Mouse (Mus musculus) MEL (cell line): ENCODE measurements at regions not wholly inside any gene's neighbourhood (a gene's known extent, or its start where the extent isn't known, plus 50 kb on each side); places are given as distances from the start of the nearest gene placed in this dataset.

Experiments used
- DNase-seq: peaks from one replicate; pipeline ENCODE4 v3.0.0; 2011; ENCODE audit warnings: low read depth, low spot score
- H3K27ac ChIP-seq: 2 replicates; pipeline ENCODE4 v1.5.1; 2012; ENCODE audit warnings: low read depth, mild to moderate bottlenecking, control low read depth, low read length, moderate library complexity; ENCODE audit not compliant: control insufficient read depth
- H3K27me3 ChIP-seq, 2 experiments: fragments of 150-350 bp in 1 of 2; sonication (generic) in 1 of 2; 2 replicates each; pipeline ENCODE4 v1.6.1; 2012; ENCODE audit warnings: low read length in 2 of 2, mild to moderate bottlenecking in 2 of 2, improper control_type of control experiment in 1 of 2, moderate library complexity in 1 of 2; ENCODE audit not compliant: insufficient read depth in 2 of 2, control insufficient read depth in 1 of 2
- H3K36me3 ChIP-seq, 2 experiments: 2 replicates each; pipeline ENCODE4 v1.6.1; 2012 to 2014; ENCODE audit warnings: low read length in 2 of 2, improper control_type of control experiment in 1 of 2, inconsistent platforms in 1 of 2, mild to moderate bottlenecking in 1 of 2; ENCODE audit not compliant: insufficient read depth in 2 of 2, control insufficient read depth in 1 of 2
- H3K4me1 ChIP-seq, 2 experiments: fragments of 150-350 bp in 1 of 2; sonication (generic) in 1 of 2; 2 replicates each; pipeline ENCODE4 v1.6.1; 2012; ENCODE audit warnings: low read length in 2 of 2, improper control_type of control experiment in 1 of 2, mild to moderate bottlenecking in 1 of 2; ENCODE audit not compliant: insufficient read depth in 2 of 2, control insufficient read depth in 1 of 2
- H3K4me3 ChIP-seq, 2 experiments: fragments of 150-350 bp in 1 of 2; sonication (generic) in 1 of 2; 2 replicates each; pipeline ENCODE4 v1.5.1; 2012; ENCODE audit warnings: low read depth in 2 of 2, low read length in 2 of 2, mild to moderate bottlenecking in 2 of 2, moderate library complexity in 2 of 2, control low read depth in 1 of 2, improper control_type of control experiment in 1 of 2; ENCODE audit not compliant: control insufficient read depth in 1 of 2, insufficient read depth in 1 of 2
- H3K79me2 ChIP-seq: 2 replicates; pipeline ENCODE4 v1.6.1; 2012; ENCODE audit warnings: mild to moderate bottlenecking, low read length, moderate library complexity; ENCODE audit not compliant: control insufficient read depth, poor library complexity, insufficient read depth
- H3K9ac ChIP-seq: 2 replicates; pipeline ENCODE4 v1.6.1; 2012; ENCODE audit warnings: low read depth, mild to moderate bottlenecking, control low read depth, low read length, moderate library complexity; ENCODE audit not compliant: control insufficient read depth, poor library complexity, severe bottlenecking
- H3K9me3 ChIP-seq: fragments of 150-350 bp; sonication (generic); replicated peaks from 2 replicates; pipeline ENCODE4 v1.6.1; 2012; ENCODE audit warnings: mild to moderate bottlenecking, low read length, improper control_type of control experiment, moderate library complexity; ENCODE audit not compliant: insufficient read depth
- BHLHE40 ChIP-seq: IDR thresholded peaks from 2 replicates; pipeline ENCODE4 v1.6.1; 2012; ENCODE audit warnings: low read depth, mild to moderate bottlenecking, inconsistent platforms, low read length, improper control_type of control experiment, borderline replicate concordance
- CHD1 ChIP-seq: IDR thresholded peaks from 2 replicates; pipeline ENCODE4 v1.6.1; 2012; ENCODE audit warnings: low read depth, mild to moderate bottlenecking, inconsistent platforms, low read length, improper control_type of control experiment
- ELF1 ChIP-seq: IDR thresholded peaks from 2 replicates; pipeline ENCODE4 v1.6.1; 2014; ENCODE audit warnings: low read depth, mild to moderate bottlenecking, inconsistent platforms, low read length, improper control_type of control experiment, moderate library complexity
- ETS1 ChIP-seq: IDR thresholded peaks from 2 replicates; pipeline ENCODE4 v1.6.1; 2012; ENCODE audit warnings: low read depth, mild to moderate bottlenecking, inconsistent platforms, low read length, improper control_type of control experiment, moderate library complexity
- GATA1 ChIP-seq: IDR thresholded peaks from 2 replicates; pipeline ENCODE4 v1.6.1; 2011; ENCODE audit warnings: low read depth, low read length, improper control_type of control experiment
- HCFC1 ChIP-seq: IDR thresholded peaks from 2 replicates; pipeline ENCODE4 v1.6.1; 2012; ENCODE audit warnings: low read depth, mild to moderate bottlenecking, inconsistent platforms, low read length, improper control_type of control experiment, moderate library complexity
- MAX ChIP-seq: IDR thresholded peaks from 2 replicates; pipeline ENCODE4 v1.6.1; 2011; ENCODE audit warnings: low read length, improper control_type of control experiment
- MEF2A ChIP-seq: IDR thresholded peaks from 2 replicates; pipeline ENCODE4 v1.6.1; 2014; ENCODE audit warnings: low read depth, mild to moderate bottlenecking, inconsistent platforms, low read length, improper control_type of control experiment; ENCODE audit not compliant: poor library complexity, insufficient replicate concordance, severe bottlenecking; ENCODE audit errors: extremely low read depth
- MYB ChIP-seq: IDR thresholded peaks from 2 replicates; pipeline ENCODE4 v1.6.1; 2011; ENCODE audit warnings: mild to moderate bottlenecking, low read depth, low read length, improper control_type of control experiment
- MYC ChIP-seq: IDR thresholded peaks from 2 replicates; pipeline ENCODE4 v1.6.1; 2011; ENCODE audit warnings: low read depth, mild to moderate bottlenecking, low read length, improper control_type of control experiment, moderate library complexity
- NELFE ChIP-seq: IDR thresholded peaks from 2 replicates; pipeline ENCODE4 v1.6.1; 2011; ENCODE audit warnings: low read depth, low read length, improper control_type of control experiment
- POLR2AphosphoS5 ChIP-seq: IDR thresholded peaks from 2 replicates; pipeline ENCODE4 v1.6.1; 2012; ENCODE audit warnings: low read depth, borderline replicate concordance, mild to moderate bottlenecking, inconsistent platforms, low read length, moderate library complexity, mixed read lengths
- RAD21 ChIP-seq: IDR thresholded peaks from 2 replicates; pipeline ENCODE4 v1.6.1; 2011; ENCODE audit warnings: mild to moderate bottlenecking, low read depth, low read length, improper control_type of control experiment
- RCOR1 ChIP-seq: IDR thresholded peaks from 2 replicates; pipeline ENCODE4 v1.6.1; 2012; ENCODE audit warnings: low read depth, mild to moderate bottlenecking, inconsistent platforms, low read length, improper control_type of control experiment
- SIN3A ChIP-seq: IDR thresholded peaks from 2 replicates; pipeline ENCODE4 v1.6.1; 2012; ENCODE audit warnings: low read length, improper control_type of control experiment, inconsistent platforms
- TAL1 ChIP-seq: IDR thresholded peaks from 2 replicates; pipeline ENCODE4 v1.6.1; 2012; ENCODE audit warnings: mild to moderate bottlenecking, inconsistent platforms, low read length, moderate library complexity, mixed read lengths
- TCF12 ChIP-seq: IDR thresholded peaks from 2 replicates; pipeline ENCODE4 v1.6.1; 2014; ENCODE audit warnings: low read depth, mild to moderate bottlenecking, inconsistent platforms, low read length, improper control_type of control experiment, moderate library complexity
- ZC3H11A ChIP-seq: IDR thresholded peaks from 2 replicates; pipeline ENCODE4 v1.6.1; 2012; ENCODE audit warnings: low read depth, mild to moderate bottlenecking, inconsistent platforms, low read length, improper control_type of control experiment
- ZKSCAN1 ChIP-seq: IDR thresholded peaks from 2 replicates; pipeline ENCODE4 v1.6.1; 2012; ENCODE audit warnings: low read depth, mild to moderate bottlenecking, inconsistent platforms, low read length, improper control_type of control experiment, moderate library complexity
- ZNF384 ChIP-seq: IDR thresholded peaks from 2 replicates; pipeline ENCODE4 v1.6.1; 2012; ENCODE audit warnings: low read depth, mild to moderate bottlenecking, inconsistent platforms, low read length, improper control_type of control experiment

- Histone ChIP-seq H3K4me3 (no peak overlapping the region), H3K9me3 (no peaks in the 10 kb centered on the region)
- TF ChIP-seq TAL1 (no peak), NELFE (no peak), BHLHE40 (no peak), POLR2AphosphoS5 (no peak), SIN3A (no peak), MEF2A (no peak), TCF12 (no peak), HCFC1 (no peak), ZNF384 (no peak), MYC (no peak), ZC3H11A (no peak), RAD21 (no peak), GATA1 (no peak), ELF1 (no peak), ETS1 (no peak), RCOR1 (no peak), CHD1 (no peak)
- TF ChIP-seq, all 39 proteins: peak for 0
- Histone ChIP-seq H3K27me3 (peaks cover 0 to 5% of the 10 kb centered on the region in 2 experiments; a peak in 2 of 4 replicates), H3K27ac (no peak overlapping the region), H3K36me3 (no peaks in the 10 kb centered on the region), H3K9ac (no peak overlapping the region), H3K79me2 (no peaks in the 10 kb centered on the region), H3K4me1 (no peaks in the 10 kb centered on the region)
- DNase-seq, result no peak
Observed at GRCm38 (mm10) chr16:92972681-92973080, 146.7 kb upstream of the Runx1 start.

- H3K79me2 ChIP-seq, result no peaks in the 10 kb centered on the region
- H3K27ac ChIP-seq, result no peak overlapping the region
- peaks cover 0 to 5% of the 10 kb centered on the region in 2 experiments; a peak in 2 of 4 replicates for H3K27me3 ChIP-seq
- H3K4me3 ChIP-seq, result no peak overlapping the region
- TF ChIP-seq MYB (no peak), ZKSCAN1 (no peak), SIN3A (no peak), MAX (no peak), HCFC1 (no peak)
- no peaks in the 10 kb centered on the region for H3K36me3 ChIP-seq
- DNase-seq, result no peak
- no peak overlapping the region for H3K9ac ChIP-seq
- no peaks in the 10 kb centered on the region for H3K4me1 ChIP-seq
- H3K9me3 ChIP-seq, result no peaks in the 10 kb centered on the region
Observed at GRCm38 (mm10) chr16:92971956-92972355, 146.0 kb upstream of the Runx1 start.
